Mouse (Mus musculus): ENCODE data around the gene Cfap73. TPM values are rescaled to one million over a fixed set of nuclear protein-coding genes. Genes with fewer than 3 reads are reported as not detected.

Cfap73 gene
- not detected in 2 replicates for polyA plus RNA-seq (2012; rRNA removed)

- no peak for TF ChIP-seq CTCF (IDR thresholded peaks at IDR 0.05; ENCODE audit: extremely low read depth, insufficient read depth, insufficient read length, insufficient replicate concordance)
- no peak for TF ChIP-seq POLR2A (IDR thresholded peaks at IDR 0.05; ENCODE audit: low read depth, low read length)
- 63% methylated on average over 9 of the region's 9 CpGs for WGBS
- Histone ChIP-seq H3K27ac (ENCODE audit: insufficient read depth, low read length) (no peak within 1 kb of the TSS), H3K4me3 (ENCODE audit: extremely low read depth, insufficient read depth, insufficient read length) (no peak within 1 kb of the TSS), H3K36me3 (ENCODE audit: control insufficient read depth, insufficient read depth, low read length) (no peaks in the 10 kb centered on the region), H3K4me1 (ENCODE audit: control insufficient read depth, insufficient read depth, insufficient read length) (peaks cover 17% of the 10 kb centered on the region; the same call in 1 of the 2 replicates), H3K27me3 (ENCODE audit: control insufficient read depth, insufficient read depth, low read length) (peaks cover 2% of the 10 kb centered on the region; the same call in 1 of the 2 replicates)
- no peak for DNase-seq (ENCODE audit: low read depth in 1 of 2, low spot score in 2 of 2)
Observed at GRCm38 (mm10) chr5:120634131-120634530, at the start of gene Cfap73. TSS of gene Cfap73 (minus strand) at chr5:120634235.

- Histone ChIP-seq H3K4me1 (ENCODE audit: control insufficient read depth, insufficient read depth, insufficient read length) (peaks cover 41% of the 10 kb centered on the region; the same call in 1 of the 2 replicates), H3K36me3 (ENCODE audit: control insufficient read depth, insufficient read depth, low read length) (peaks cover 8% of the 10 kb centered on the region), H3K27ac (ENCODE audit: insufficient read depth, low read length) (0 out of 2 replicates have a peak overlapping the region, but pooled peaks have one; percentile 20), H3K27me3 (ENCODE audit: control insufficient read depth, insufficient read depth, low read length) (no peaks in the 10 kb centered on the region), H3K4me3 (ENCODE audit: extremely low read depth, insufficient read depth, insufficient read length) (peak overlapping the region; percentile 19; the same call in 1 of the 2 replicates)
- TF ChIP-seq POLR2A (IDR thresholded peaks at IDR 0.05; ENCODE audit: low read depth, low read length): no peak
- 24% methylated on average over 24 of the region's 24 CpGs for WGBS
- DNase-seq (ENCODE audit: low read depth in 1 of 2, low spot score in 2 of 2): peak in 1 of 2 experiments; percentile 63
Observed at GRCm38 (mm10) chr5:120682982-120683771, 49.1 kb upstream of the Cfap73 start.

- Histone ChIP-seq H3K36me3 (ENCODE audit: control insufficient read depth, insufficient read depth, low read length) (peaks cover 8% of the 10 kb centered on the region), H3K27ac (ENCODE audit: insufficient read depth, low read length) (no peak overlapping the region), H3K27me3 (ENCODE audit: control insufficient read depth, insufficient read depth, low read length) (no peaks in the 10 kb centered on the region), H3K4me1 (ENCODE audit: control insufficient read depth, insufficient read depth, insufficient read length) (peaks cover 23% of the 10 kb centered on the region; the same call in 1 of the 2 replicates), H3K4me3 (ENCODE audit: extremely low read depth, insufficient read depth, insufficient read length) (no peak overlapping the region)
- 93% methylated on average over 18 of the region's 18 CpGs for WGBS
- TF ChIP-seq POLR2A (IDR thresholded peaks at IDR 0.05; ENCODE audit: low read depth, low read length) (no peak), CTCF (IDR thresholded peaks at IDR 0.05; ENCODE audit: extremely low read depth, insufficient read depth, insufficient read length, insufficient replicate concordance) (no peak)
- no peak for DNase-seq (ENCODE audit: low read depth in 1 of 2, low spot score in 2 of 2)
Observed at GRCm38 (mm10) chr5:120680918-120681317, 46.9 kb upstream of the Cfap73 start.

GRCm38 (mm10) chr5:120679676-120680555, 45.9 kb upstream of the Cfap73 start:
- H3K4me1 ChIP-seq (ENCODE audit: control insufficient read depth, insufficient read depth, insufficient read length): peaks cover 15% of the 10 kb centered on the region; the same call in 1 of the 2 replicates
- TF ChIP-seq POLR2A (IDR thresholded peaks at IDR 0.05; ENCODE audit: low read depth, low read length) (no peak), CTCF (IDR thresholded peaks at IDR 0.05; ENCODE audit: extremely low read depth, insufficient read depth, insufficient read length, insufficient replicate concordance) (peak; percentile 60; the same call in 1 of the 2 replicates)
- H3K27ac ChIP-seq (ENCODE audit: insufficient read depth, low read length): peak overlapping the region; percentile 37
- WGBS: 24% methylated on average over 24 of the region's 24 CpGs
- peaks cover 8% of the 10 kb centered on the region for H3K36me3 ChIP-seq (ENCODE audit: control insufficient read depth, insufficient read depth, low read length)
- DNase-seq (ENCODE audit: low read depth in 1 of 2, low spot score in 2 of 2): peak in 1 of 2 experiments; percentile 70
- H3K4me3 ChIP-seq (ENCODE audit: extremely low read depth, insufficient read depth, insufficient read length): no peak overlapping the region
- H3K27me3 ChIP-seq (ENCODE audit: control insufficient read depth, insufficient read depth, low read length): no peaks in the 10 kb centered on the region

GRCm38 (mm10) chr5:120677516-120677915, 43.5 kb upstream of the Cfap73 start:
- TF ChIP-seq CTCF (IDR thresholded peaks at IDR 0.05; ENCODE audit: extremely low read depth, insufficient read depth, insufficient read length, insufficient replicate concordance) (no peak), POLR2A (IDR thresholded peaks at IDR 0.05; ENCODE audit: low read depth, low read length) (no peak)
- no peak overlapping the region for H3K27ac ChIP-seq (ENCODE audit: insufficient read depth, low read length)
- 62% methylated on average over 2 of the region's 2 CpGs for WGBS
- peak; percentile 53 to 60 for DNase-seq (ENCODE audit: low read depth in 1 of 2, low spot score in 2 of 2)
- no peak overlapping the region for H3K4me3 ChIP-seq (ENCODE audit: extremely low read depth, insufficient read depth, insufficient read length)
- H3K36me3 ChIP-seq (ENCODE audit: control insufficient read depth, insufficient read depth, low read length): peaks cover 8% of the 10 kb centered on the region
- H3K27me3 ChIP-seq (ENCODE audit: control insufficient read depth, insufficient read depth, low read length): no peaks in the 10 kb centered on the region
- H3K4me1 ChIP-seq (ENCODE audit: control insufficient read depth, insufficient read depth, insufficient read length): peaks cover 14% of the 10 kb centered on the region; the same call in 1 of the 2 replicates

- peaks cover 17% of the 10 kb centered on the region; the same call in 1 of the 2 replicates for H3K4me1 ChIP-seq (ENCODE audit: control insufficient read depth, insufficient read depth, insufficient read length)
- H3K4me3 ChIP-seq (ENCODE audit: extremely low read depth, insufficient read depth, insufficient read length): no peak overlapping the region
- DNase-seq (ENCODE audit: low read depth in 1 of 2, low spot score in 2 of 2): no peak
- no peak for TF ChIP-seq CTCF (IDR thresholded peaks at IDR 0.05; ENCODE audit: extremely low read depth, insufficient read depth, insufficient read length, insufficient replicate concordance)
- no peak for TF ChIP-seq POLR2A (IDR thresholded peaks at IDR 0.05; ENCODE audit: low read depth, low read length)
- H3K36me3 ChIP-seq (ENCODE audit: control insufficient read depth, insufficient read depth, low read length): no peaks in the 10 kb centered on the region
- WGBS: 39% methylated on average over 21 of the region's 21 CpGs
- H3K27ac ChIP-seq (ENCODE audit: insufficient read depth, low read length): no peak overlapping the region
- H3K27me3 ChIP-seq (ENCODE audit: control insufficient read depth, insufficient read depth, low read length): no peaks in the 10 kb centered on the region
Observed at GRCm38 (mm10) chr5:120674229-120675145, 40.5 kb upstream of the Cfap73 start.
